Mouse (Mus musculus): Measurements from ENCODE around the gene Frrs1. TPM values are rescaled to one million over a fixed set of nuclear protein-coding genes. Genes with fewer than 3 reads are reported as not detected.

The Frrs1 gene
- total RNA-seq, 2 experiments from 2014 or later = 1.3 to 1.5 TPM

DNA sequence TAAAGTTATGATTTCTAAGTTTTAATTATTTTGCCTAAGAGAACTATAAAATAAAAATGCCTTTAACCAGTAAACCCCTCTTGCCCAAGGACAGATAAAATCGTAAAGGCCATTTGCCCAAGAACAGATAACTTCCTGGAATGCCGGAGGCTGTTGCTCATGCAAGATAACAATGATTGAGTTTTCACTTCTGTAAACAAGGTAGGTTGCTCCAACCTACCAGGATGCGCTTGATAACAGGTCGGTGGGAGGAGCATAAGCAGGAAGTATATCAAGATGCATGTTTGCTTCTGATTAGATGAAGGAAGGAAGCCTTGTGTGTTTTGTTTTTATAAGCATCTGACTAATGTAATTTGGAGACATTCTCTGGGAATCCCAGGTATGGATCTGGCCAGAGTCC lies 13.2 kb upstream of the Frrs1 start:
- DNase-seq (ENCODE audit: low spot score in 2 of 2) = no peak

DNA sequence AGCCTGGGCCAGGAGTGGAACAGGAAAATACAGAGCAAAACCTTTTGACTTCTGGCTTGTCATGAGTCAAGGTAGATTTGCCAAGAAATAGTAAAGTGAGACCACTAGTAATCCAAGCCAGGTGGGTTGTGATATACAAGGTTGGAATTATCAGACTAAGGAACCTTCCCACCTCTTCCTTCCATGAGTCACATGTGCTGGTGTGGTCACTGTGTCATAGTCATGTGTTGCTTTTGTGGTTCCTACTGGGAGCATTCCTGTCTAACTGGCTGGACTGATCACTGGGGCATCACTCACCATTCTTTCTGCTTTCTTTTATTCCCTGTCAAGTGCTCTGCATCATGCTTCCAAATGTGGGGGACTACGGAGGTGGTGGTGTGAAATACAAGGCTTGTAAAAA lies 11.2 kb upstream of the Frrs1 start:
- no peak for DNase-seq (ENCODE audit: low spot score in 2 of 2)

DNA sequence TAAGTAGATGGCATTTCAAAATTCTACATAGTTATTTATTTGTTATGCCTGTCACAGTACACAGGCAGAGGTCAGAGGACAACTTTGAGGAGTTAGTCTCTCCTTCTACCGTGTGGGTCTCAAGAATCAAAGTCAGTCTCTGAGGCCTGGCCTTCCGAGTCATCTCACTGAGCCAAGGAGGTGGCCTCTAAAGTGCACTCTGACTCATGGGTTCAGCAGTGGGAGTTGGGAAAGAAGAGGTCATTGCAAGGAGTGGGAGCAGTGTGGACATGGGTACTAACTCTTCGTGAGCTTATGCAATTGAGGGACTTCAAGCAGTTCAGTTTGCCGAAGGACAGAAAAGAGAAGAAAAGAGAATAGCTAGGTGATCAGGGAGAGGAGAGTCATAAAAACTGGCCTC lies 10.3 kb upstream of the Frrs1 start:
- no peak for DNase-seq (ENCODE audit: low spot score in 2 of 2)

DNA sequence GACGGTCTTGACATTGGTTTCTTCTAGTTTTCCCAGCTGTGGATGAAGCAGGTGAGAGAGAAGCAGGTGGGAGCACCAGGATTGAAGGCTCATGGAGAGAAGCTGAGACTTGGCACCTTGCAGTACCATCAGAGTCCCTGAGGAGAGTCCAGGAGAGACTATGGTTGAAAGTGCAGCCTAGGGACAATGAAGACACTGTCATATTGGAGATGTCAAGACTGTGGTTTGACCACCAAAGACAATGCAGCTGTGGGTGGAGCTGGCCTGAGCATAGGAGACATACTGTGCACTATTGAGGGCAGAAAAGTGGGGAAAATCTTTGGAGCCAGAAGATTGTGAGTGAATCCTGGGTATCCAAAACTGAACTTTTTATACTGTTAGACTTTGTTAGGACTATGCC lies 8.9 kb upstream of the Frrs1 start:
- no peak for DNase-seq (ENCODE audit: low spot score in 2 of 2)

DNA sequence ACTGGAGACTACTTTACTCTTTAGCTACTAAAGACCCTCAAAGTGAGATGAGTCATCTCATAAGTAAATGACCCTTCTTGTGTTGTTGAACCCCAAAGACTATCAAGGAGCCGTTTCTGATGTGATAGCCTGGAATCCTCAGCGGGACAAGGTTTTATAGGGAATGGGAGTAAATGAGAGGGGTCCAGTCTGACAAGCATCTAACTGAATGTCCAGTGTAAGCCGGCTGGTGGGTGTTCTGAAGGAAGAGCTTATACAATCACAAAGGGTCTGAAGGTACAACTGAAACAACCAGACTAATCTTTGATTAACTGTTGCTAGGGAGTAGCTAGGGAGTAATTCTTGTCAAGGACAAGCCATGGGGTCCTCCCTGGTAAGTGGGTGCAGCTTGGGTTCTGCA lies 6.8 kb upstream of the Frrs1 start:
- no peak for DNase-seq (ENCODE audit: low spot score in 2 of 2)

DNA sequence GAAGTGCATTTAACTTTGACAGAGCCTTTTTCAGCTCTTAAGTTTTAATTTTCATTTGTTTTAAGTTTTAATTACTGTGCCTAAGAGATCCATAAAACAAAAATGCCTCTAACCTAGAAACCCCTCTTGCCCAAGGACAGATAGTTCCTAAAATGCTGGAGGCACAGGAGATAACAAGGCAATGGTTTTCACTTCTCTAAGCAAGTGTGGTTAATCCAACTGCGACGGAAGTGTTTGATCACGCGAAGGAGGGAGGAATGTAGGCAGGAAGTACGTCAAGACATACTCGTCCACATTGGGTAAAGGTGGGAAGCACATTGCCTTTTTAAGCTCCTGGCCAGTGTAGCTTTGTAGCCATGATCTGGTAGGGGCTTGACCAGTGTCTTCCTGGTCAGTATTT lies 1.7 kb upstream of the Frrs1 start:
- no peak for DNase-seq (ENCODE audit: low spot score in 2 of 2)

DNA sequence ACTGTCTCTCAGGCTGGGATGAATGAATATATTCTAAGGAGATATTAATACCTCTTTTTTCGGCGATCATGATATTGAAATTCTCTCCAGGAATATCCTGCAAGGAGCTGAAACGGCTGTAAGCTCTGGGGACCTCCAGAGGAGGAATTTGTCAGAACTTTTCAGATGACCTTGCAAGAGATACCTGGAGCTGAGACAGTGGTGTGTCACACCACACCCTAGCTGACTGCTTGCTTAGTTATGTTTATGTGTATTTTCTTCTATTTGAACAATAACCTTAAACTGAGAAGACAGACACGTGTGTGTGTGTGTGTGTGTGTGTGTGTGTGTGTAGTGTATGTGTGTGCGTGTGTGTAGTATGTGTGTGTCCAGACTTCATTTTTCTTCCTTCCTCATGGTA lies 488 bp downstream of the Frrs1 start:
- no peak for DNase-seq (ENCODE audit: low spot score in 2 of 2)

DNA sequence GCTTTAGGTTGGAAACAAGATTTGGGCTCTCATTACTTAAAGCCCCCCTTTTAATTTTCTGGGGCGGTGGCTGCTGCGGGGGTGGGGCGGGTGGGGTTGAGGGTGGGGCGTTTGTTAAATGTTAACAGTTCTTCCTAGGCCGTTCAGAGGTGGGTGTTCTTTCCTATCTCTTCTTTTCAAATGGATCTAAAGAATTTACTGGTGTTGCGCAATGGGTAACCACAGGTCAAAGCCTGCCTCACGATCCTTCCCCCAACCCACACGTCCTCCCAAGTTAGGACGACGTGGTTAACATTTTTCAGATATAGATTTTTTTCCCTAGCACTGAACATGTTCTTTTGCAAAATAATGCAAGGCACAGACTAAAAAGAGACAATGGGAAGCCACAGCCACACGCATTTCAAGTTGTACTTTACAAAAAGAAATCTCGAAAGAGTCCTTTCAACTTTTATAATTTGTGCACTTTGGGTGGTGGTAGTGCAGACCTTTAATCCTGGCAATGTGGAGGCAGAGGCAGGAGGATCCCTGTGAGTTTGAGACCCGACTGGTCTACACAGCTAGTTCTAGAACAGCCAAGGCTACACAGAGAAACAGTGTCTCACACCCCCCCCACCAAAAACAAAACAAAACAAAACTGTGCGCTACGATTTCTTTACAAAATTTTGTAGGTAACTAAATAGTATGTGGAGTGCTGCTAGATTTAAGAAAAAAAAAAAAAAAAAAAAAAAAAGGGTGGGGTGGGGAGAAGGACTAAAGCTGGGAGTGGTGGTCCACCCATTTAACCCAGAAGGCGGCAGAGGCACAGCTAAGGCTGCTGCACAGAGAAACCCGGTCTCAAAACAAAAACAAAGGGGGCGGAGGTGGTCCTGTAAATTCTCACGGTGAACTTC lies 1.3 kb downstream of the Frrs1 start:
- no peak for DNase-seq (ENCODE audit: low spot score in 2 of 2)

DNA sequence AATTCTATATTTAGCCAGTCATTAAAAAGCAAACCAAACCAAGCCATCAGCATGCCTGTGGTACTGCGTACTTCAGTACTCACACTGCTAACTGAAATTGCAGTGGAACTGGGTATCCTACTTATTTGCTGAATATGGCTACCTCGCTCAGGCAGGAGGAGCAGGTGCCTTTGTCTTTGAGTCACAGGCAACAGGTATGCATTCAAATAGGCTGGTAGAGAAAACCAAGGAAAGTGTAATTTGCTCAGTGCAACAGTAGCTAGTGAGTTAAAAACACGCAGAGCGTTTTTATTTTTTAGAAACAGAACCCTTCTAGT lies 1.9 kb downstream of the Frrs1 start:
- no peak for DNase-seq (ENCODE audit: low spot score in 2 of 2)

DNA sequence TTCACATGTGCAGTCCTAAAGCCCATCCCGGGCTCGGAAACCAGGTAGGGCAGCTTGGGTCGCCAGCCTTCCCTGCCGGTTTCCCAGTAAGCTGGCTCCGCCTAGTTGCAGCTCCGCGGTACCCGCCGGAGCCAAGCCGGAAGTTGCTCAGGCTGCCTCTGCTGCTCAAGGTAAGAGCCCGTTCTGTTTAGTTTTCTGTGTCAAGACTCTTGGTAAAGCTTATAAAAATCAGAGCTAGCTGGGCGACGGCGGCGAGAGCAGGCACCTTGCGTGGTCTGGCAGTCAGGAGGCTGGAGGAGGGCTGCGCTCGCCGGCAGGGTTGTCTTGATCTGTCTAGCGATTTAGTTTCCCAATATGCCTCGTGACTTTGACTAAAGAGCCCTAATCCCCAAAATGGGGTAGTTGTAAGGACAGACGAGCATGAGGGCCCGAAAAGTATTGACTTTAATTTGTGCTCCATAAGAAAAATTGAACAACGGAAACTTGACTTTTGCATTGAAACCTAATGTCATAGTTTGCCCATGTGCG lies 2.3 kb downstream of the Frrs1 start:
- peak in 1 of 2 experiments; percentile 43 for DNase-seq (ENCODE audit: low spot score in 2 of 2)

DNA sequence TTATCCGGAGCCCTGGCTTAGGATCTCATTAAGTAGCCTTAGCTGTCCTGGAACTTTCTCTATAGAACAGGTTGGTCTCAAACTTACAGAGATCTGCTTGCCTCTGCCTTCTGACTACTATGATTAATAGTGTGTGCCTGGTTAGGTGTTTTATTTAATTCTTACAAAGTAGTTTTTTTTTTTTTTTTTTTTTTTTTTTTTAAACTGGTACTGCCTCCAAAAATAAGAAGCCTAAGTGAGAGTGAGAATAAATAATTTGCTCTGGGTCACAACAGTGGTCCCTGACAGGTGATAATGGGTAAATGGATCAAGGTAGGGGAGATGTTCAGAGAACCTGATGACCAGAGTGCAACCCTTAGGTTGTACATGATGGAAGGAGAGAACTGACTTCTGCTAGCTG lies 3.4 kb downstream of the Frrs1 start:
- no peak for DNase-seq (ENCODE audit: low spot score in 2 of 2)

DNA sequence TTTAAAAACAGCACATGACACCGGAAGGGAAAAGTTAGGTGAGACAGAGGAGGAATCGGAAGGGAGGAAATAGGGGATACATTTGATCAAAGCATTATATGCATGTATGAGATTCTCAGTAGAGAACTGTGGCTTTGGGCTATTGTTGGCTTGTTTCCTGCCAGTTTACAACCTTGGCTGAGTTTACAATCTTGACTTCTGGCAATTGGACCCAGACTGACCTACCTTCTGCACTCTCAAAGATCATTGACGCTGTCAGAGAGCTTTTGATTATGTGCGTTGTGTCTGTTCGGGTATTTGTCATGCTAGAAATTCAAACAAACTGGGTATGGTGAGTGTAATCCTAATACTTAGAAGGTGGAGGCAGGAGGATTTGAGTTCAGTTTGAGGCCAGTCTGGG lies 5.2 kb downstream of the Frrs1 start:
- DNase-seq (ENCODE audit: low spot score in 2 of 2) = no peak

DNA sequence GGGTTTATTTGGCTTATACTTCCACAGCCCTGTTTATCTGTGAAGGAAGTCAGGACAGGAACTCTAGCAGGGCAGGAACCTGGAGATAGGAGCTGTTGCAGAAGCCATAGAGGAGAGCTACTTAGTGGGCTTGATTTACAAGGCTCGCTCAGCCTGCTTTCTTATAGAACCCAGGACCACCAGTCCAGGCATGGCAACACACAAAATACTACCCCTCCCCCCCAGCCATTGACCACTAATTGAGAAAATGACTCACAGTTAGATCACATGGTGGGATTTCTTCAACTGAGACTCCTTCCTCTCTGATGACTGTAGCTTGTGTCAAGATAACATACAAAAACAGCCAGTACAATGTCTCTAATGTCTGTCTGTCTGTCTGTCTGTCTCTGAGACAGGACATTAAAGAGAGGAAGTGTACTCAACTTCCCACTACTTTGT lies 6.0 kb downstream of the Frrs1 start:
- no peak for DNase-seq (ENCODE audit: low spot score in 2 of 2)

DNA sequence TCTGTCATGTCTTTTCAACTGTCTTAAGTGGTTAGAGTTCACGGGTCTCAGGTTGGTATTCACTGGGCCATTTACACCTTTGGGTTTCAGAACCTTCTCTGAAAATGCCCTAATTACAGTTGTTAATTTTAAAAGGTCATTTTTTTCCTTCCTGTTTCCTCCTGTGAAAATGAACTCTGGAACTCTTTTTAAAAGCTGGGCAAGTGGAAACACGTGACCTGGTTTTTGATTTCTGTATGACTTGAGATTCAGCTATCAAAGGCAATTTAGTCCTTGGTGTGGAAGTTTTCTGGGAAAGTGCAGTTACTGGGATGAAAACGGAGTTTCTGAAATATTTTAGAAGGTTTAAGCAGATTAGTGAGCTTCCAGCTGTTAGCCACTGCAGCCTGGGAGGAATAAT lies 11.1 kb downstream of the Frrs1 start:
- no peak for DNase-seq (ENCODE audit: low spot score in 2 of 2)

DNA sequence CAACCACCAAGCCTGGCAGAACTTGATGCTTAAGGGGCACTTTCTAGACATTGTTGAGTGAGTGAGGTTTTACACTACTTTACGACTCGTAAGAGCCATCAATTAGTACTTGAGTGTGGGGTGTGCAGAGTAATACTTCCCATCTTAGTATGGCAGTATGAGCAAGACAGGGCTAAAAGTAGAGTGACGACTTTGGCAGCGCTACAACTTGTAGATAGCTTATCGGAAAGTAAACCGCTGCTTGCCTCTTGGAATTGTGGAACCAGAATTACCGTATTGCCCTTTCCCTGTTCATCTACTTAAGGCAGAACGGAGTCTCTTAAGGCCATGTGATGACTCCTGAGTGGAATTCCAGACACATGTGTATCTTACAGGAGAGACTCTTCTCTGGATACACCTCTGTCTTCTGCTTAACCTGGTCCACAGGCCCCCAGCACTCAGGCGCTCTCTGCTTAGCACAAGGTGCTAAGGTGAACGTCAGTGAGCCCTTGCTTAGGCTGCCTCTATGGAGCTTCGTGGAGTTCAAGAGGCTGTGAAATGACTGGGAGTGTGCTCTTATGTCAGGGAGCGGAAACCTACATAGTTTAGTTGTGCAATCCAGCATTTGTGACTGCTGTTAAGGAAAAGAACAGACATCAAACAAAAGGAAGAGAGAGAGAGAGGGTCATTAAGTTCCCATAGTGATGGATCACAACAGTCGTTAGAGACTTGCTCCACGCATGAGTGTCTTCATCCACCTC lies 23.1 kb downstream of the Frrs1 start:
- DNase-seq (ENCODE audit: low spot score in 2 of 2) = no peak

DNA sequence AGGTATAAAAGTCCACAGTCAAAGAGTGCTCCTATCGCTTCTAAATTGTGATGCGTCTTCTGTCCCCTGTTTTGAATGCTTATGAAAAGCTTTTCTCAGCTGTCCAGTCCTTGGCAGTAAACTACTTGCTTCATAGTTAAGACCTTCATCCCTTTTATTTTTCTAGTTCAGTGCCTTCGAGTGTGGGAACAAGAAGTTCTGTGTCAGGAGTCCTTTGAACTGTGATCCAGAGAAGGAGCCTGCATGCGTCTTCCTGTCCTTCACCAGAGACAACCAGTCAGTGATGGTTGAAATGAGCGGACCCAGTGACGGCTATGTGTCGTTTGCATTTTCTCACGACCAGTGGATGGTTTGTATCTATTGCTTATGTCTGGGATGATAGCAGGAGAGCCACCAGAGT lies 25.7 kb downstream of the Frrs1 start:
- DNase-seq (ENCODE audit: low spot score in 2 of 2) = no peak

DNA sequence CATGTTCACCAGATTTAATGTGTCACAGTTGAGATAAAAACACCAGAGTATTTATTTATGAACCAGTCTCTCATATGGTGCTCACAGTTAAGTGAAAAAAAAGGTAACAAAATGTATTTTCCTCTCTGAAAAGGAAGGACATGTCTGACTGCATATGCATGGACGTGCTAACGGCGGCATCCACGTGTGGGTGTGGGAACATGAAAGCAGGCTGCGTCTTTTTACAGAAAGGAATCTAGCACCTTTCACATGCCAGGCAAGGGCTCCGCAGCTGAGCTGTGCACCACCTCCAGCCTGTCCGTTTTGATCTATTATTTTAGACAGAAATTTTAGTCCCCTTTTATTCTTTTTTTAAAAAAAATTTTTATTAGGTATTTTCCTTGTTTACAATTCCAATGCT lies 30.1 kb downstream of the Frrs1 start:
- DNase-seq (ENCODE audit: low spot score in 2 of 2) = no peak

DNA sequence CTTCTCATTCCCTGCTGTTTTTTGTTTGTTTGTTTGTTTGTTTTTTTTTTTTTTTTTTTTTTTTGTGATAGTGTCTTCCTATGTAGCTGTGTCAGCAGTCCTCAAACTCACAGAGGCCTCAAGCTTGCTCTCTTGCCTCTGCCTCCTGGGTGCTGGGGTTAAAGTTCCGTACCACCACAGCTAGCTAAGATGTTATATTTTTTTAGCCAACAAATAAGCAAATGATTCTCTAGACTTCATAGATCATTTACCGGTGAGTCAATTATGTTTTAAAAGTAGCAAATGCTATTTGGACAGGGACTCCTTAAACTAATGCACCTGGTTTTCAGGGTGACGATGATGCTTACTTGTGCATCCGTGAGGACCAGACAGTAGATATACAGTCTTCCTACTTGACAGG lies 31.3 kb downstream of the Frrs1 start:
- DNase-seq (ENCODE audit: low spot score in 2 of 2) = no peak

DNA sequence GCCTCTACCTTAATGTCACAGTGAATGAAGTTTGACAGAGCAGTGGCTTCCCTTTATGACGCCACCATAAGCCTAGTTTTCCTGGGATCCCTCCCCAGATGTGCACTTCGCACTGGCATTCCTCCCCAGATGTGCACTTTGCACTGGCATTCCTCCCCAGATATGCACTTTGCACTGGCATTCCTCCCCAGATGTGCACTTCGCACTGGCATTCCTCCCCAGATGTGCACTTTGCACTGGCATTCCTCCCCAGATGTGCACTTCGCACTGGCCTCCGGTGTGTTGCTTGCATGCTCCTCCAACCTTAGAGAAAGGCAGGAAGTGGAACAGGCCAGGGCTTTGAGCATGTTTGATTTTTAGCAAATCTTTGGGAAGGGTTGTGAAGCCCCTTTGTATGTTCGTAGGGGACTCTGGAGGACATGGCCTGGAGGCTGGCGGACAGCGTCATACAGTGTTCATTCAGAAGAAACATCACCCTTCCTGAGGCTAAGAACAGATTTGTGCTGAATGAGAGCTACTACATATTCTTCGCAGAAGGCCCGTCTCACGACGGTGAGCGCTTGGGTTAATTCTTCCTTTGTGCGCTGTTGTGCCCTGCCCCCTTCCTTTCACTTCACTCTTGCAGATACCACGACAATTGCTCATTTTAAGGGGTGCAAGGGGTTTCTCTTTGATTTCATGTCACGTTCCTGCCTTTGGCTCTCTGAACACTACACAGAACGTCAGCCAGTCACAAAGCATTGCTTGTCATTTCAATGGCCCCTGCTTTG lies 32.4 kb downstream of the Frrs1 start:
- DNase-seq (ENCODE audit: low spot score in 2 of 2) = no peak

DNA sequence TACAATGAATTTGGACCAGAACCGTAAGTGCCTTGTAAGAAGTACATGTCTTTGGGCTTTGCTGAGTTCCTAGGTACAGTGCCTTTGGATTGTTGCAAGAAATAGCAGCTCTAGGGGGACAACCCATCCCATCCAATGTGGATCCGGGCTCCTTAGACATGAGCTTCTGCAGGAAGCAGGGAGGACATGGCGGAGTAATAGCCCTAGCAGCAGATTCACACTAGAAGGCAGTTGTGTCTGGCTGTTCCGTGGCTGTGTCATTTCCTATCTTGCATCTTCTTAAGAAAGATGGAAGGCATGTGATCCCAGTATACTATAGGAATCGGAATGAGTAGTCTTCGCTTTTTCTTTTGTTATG lies 32.9 kb downstream of the Frrs1 start:
- no peak for DNase-seq (ENCODE audit: low spot score in 2 of 2)

DNA sequence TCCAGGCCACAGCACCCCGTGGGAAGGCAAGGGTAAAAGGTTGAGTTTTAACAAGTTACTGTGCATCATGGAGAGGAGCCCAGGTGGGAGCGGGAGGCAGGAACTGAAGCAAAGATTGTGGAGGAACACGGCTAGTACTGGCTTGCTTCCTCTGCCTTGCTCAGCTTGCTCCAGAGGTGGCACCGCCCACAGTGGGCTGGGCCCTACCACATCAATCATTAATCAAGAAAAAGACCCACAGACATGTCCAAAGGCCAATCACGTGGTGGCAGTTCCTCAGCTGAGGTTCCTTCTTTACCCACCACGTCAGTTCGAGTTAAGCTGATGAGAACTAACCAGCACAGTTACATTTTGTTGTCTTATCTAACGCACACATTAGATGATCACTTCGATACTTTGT lies 33.6 kb downstream of the Frrs1 start:
- DNase-seq (ENCODE audit: low spot score in 2 of 2) = no peak

DNA sequence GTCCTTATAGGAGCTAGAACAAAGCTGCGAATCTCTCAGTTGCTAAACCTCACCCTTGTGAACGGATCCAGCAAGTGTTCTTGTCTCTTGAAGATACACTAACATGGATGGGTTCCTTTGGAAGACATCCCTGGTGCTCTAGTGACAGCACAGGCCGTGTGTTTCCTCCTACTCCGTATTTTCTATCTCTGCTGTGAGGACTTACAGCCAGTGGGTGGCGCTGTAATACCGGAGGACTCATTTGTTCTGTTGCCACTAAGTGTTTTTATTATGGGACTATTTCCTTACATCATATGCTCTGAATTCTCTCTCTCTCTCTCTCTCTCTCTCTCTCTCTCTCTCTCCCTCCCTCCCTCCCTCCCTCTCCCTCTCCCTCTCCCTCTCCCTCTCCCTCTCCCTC lies 44.9 kb downstream of the Frrs1 start:
- DNase-seq (ENCODE audit: low spot score in 2 of 2) = peak; percentile 46 to 65
